Mouse (Mus musculus): ENCODE data around the gene Setd1b. TPM values are rescaled to one million over a fixed set of nuclear protein-coding genes. Genes with fewer than 3 reads are reported as not detected.
"Not testable (repeated sequence)": the region's sequence is repeated elsewhere in the genome, so short reads cannot be mapped to it uniquely, and the experiment has no call there.

The Setd1b gene
- total RNA-seq, 2 experiments from 2014 or later = 27.0 to 32.1 TPM

DNA sequence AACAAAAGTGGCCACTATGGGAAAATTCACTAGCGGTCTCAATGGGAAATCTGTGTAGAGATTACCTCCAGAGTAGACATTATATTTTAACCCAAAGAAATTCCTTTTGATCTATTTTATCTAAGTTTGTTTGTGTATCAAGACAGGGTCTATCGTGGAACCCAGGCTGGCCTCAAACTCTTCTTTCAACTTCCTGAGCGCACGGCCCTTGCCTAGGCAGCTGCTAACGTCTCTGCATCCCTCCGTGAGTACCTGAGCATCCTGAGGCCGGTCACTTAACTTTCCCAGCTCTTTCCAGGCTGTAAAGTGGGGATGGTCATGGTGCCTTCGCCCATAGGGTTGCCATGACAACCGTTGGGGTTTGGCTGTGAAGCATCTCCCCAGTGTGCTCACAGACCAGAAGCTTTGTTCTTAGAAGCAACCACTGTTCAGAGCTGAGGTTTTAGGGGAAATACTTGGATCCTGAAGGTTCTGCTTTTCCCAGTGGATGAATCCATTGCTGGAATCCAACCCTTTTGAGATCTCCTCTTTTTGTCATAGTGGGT is 50.7 kb downstream of the Setd1b start:
- intact Hi-C loops (cut with DNase I) = no loop called here

DNA sequence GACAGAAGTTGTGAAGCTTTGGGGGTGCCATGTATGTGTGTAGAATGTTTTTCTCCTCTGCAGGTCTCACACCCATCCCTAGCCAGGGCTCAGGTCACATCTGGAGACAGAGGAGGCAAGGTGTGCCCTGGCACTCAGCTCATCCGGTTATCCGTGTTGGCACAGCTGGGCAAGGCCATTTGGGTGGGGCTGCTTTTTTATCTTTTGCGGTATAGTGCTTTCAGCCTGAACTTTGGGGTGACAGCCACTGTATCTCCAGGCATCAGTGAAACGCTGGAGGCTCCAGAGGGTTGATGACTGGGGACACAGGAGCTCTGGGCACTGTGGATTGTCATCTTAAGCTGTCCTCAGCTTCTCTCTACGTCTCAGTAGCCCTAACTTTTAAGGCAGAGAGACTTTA is 51.4 kb downstream of the Setd1b start:
- intact Hi-C loops (cut with DNase I) = no loop called here
- DNase-seq (ENCODE audit: low spot score in 2 of 2) = no peak

More for the DNA sequence above, 50.7 kb downstream of the Setd1b start:
- DNase-seq (ENCODE audit: low spot score in 2 of 2) = no peak

GRCm38 (mm10) chr5:123194856-123195255 is 52.9 kb downstream of the Setd1b start:
- no peak for DNase-seq (ENCODE audit: low spot score in 2 of 2)
- intact Hi-C loops (cut with DNase I) = no loop called here

DNA sequence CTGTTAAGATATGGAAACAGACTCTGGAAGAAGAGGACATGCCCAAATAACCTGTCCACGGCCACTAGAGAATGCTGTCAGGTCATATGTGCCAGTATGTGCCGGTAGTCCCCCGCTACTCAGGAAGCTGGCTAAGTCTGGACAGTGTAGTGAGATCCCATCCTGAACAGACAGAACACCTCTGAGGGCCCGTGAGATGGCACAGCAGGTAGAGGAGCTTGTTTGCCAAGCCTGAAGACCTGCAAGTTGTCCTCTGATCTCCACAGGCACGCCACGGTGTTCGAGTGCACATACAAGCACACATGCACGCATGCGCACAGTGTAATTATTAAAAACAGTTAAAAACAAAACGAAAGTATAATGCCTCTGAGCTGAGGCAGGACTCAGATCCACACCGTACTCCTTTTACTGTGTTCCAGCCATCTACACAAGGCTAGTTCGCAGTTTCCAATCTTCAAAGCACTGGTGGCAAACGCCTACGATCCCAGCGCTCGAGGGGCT is 53.6 kb downstream of the Setd1b start:
- intact Hi-C loops (cut with DNase I) = no loop called here
- DNase-seq (ENCODE audit: low spot score in 2 of 2) = no peak

- no peak for DNase-seq (ENCODE audit: low spot score in 2 of 2)
- intact Hi-C loops (cut with DNase I) = no loop called here
These were observed 54.8 kb downstream of the Setd1b start for GRCm38 (mm10) chr5:123196746-123197145.

DNA sequence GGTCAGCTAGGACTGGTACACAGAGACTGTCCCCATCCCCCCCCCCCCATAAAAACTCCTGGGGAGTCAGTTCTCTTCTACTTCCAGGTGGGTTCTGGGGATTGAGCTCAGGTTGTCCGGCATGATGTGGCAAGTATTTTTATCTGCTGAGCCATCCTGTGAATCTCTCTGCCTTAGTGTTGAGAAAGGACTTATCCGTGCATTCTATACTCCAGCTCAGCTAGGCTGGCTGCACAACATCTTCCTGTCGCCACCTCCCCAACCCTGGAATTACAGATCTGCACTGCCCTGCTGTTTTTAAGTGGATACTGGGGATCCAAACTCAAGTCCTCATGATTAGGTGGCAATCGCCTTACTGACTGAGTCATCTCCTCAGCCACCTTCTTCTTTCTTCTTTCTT is 56.5 kb downstream of the Setd1b start:
- intact Hi-C loops (cut with DNase I) = no loop called here
- DNase-seq (ENCODE audit: low spot score in 2 of 2) = no peak

DNA sequence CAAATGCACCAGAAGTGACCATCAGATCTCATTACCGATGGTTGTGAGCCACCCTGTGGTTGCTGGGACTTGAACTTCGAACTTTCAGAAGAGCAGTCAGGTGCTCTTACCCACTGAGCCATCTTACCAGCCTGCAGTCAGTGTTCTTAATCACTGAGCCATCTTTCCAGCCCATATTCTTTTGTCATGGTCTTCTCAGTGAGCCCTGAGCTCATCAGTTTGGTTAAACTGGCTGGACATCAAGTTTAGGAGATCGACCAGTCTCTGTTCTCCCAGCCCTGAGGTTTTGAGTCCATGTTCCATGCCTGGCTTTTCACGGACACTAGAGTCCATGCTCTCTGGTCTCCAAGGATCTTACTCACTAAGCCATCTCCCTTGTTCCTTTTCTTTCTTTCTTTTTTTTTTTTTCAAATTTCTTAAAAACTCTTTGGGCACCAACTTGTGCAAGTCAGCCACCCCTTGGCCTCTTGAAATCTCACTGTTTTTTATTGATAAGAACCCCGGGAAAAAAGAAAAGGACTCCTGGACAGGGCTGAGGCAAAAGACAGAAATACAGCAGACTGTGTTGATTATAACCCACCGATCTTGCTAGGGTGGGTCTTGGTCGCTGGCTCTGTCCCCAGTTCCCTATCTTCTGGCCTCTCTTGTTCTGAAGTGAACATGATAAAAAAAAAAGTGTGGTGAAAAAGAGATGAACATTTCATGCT is 59.0 kb downstream of the Setd1b start:
- intact Hi-C loops (cut with DNase I); DNase-seq (ENCODE audit: low spot score in 2 of 2): not testable (repeated sequence)

GRCm38 (mm10) chr5:123201523-123201892 is 59.5 kb downstream of the Setd1b start:
- no peak for DNase-seq (ENCODE audit: low spot score in 2 of 2)
- intact Hi-C loops (cut with DNase I) = no loop called here

GRCm38 (mm10) chr5:123201987-123202386 is 60.0 kb downstream of the Setd1b start:
- intact Hi-C loops (cut with DNase I) = no loop called here
- DNase-seq (ENCODE audit: low spot score in 2 of 2) = no peak

GRCm38 (mm10) chr5:123202771-123203170 is 60.8 kb downstream of the Setd1b start:
- intact Hi-C loops (cut with DNase I); DNase-seq (ENCODE audit: low spot score in 2 of 2): not testable (repeated sequence)

GRCm38 (mm10) chr5:123203591-123203990 is 61.6 kb downstream of the Setd1b start:
- intact Hi-C loops (cut with DNase I); DNase-seq (ENCODE audit: low spot score in 2 of 2): not testable (repeated sequence)

Other genes with a start within 250 kb of the Setd1b start
- gene Kdm2b, start 152.4 kb upstream of the Setd1b start, total RNA-seq (2021) = 10 to 100 TPM; 26.2 to 26.5 TPM
- gene Orai1, start 127.1 kb upstream of the Setd1b start, total RNA-seq (2021) = 10 to 100 TPM in 1 of 2 experiments, 1 to 10 TPM in 1; 8.3 to 10.3 TPM
- gene Morn3, start 95.2 kb upstream of the Setd1b start, total RNA-seq (2021) = under 1 TPM in 1 of 2 experiments, not detected in 1; 0.73 TPM
- 10 to 100 TPM; 14.3 to 17.1 TPM for gene Tmem120b, start 73.8 kb upstream of the Setd1b start, total RNA-seq (2021)
- gene Rhof, start 9.5 kb upstream of the Setd1b start, total RNA-seq (2021) = 10 to 100 TPM; 48.6 to 55.2 TPM
- 10 to 100 TPM; 26.2 to 27.7 TPM for gene Psmd9, start 27.2 kb downstream of the Setd1b start, total RNA-seq (2021)
- not detected for gene Hpd, start 40.5 kb downstream of the Setd1b start, total RNA-seq (2021)
- gene Wdr66, start 109.9 kb downstream of the Setd1b start, total RNA-seq (2021) = 1 to 10 TPM; 3.6 to 4.7 TPM
- 10 to 100 TPM; 67.8 to 70.0 TPM for gene Bcl7a, start 201.6 kb downstream of the Setd1b start, total RNA-seq (2021)

Measured in left cerebral cortex, postnatal 25 days (tissue).